Mouse (Mus musculus): ENCODE data around the gene Vmn2r31.
"Not testable (repeated sequence)": the region's sequence is repeated elsewhere in the genome, so short reads cannot be mapped to it uniquely, and the experiment has no call there.

The Vmn2r31 gene

DNA sequence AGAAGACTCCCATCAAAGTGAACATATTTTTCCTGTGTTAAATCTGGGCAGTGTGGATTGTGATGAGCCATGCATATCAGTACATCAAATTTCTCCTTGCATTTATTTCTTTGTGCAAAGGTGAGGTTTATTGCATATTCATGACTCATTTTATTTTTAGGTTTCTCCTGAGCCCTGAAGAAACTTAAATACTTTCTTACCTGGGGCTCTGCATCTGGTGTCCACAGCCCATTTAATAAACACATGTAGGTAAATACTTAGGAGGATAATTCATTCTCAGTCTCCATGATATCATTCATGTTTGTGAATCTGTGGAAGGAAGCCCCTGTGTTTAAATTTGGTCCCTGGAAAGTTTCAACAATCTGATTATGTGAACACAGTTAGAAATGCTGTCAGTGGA is at the start of gene Vmn2r31:
Gene Vmn2r31, minus strand, starts transcription at position 101 of the 400 bp plus-strand sequence.
- DNase-seq, result not testable (repeated sequence)

DNA sequence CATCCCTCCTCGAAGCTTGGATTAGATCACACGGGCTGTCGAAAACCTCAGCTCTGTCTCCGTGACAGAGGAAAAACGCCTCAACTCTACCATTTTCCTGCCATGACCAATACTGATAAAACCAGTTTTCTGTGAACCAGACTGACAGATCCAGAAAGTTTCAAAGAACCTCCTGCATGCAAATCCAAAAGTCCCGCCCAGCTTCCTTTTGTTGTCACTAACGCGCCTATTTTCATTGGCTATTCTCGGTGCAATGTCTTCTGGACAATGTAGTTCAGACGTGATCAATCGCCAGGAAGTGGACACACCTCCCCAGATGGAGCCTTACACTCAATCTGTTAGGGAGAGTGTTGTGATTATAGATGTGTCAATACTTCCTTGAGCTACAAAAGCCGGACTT is 25.1 kb downstream of the Vmn2r31 start, which contains the start of gene Gm45783:
Gene Gm45783, minus strand, starts transcription at position 143 of the 400 bp plus-strand sequence.
- peak in 1 of 2 experiments; percentile 10 for DNase-seq

DNA sequence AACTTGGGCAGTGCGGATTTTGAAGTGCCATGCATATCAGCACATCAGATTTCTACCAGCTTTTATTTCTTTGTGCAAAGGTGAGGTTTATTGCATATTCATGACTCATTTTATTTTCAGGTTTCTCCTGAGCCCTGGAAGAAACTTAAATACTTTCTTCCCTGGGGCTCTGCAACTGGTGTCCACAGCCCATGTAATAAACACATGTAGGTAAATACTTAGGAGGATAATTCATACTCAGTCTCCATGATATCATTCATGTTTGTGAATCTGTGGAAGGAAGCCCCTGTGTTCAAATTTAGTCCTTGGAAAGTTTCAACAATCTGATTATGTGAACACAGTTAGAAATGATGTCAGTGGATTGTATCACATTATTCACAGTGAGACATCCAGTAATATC is 62.0 kb downstream of the Vmn2r31 start, which contains the start of gene Vmn2r30:
Gene Vmn2r30, minus strand, starts transcription at position 101 of the 400 bp plus-strand sequence.
- DNase-seq, result not testable (repeated sequence)
